Mouse (Mus musculus): ENCODE measurements around the gene Zfp992. TPM values are rescaled to one million over a fixed set of nuclear protein-coding genes. Genes with fewer than 3 reads are reported as not detected.
A peak's percentile ranks its signal among the peaks of the same experiment; 100 is the strongest.
"Not testable (repeated sequence)": the region's sequence is repeated elsewhere in the genome, so short reads cannot be mapped to it uniquely, and the experiment has no call there.

Zfp992 gene
- polyA plus RNA-seq, 1 experiment from 2014 or later: 2.8 TPM

- not testable (repeated sequence) for H3K4me3 ChIP-seq (ENCODE audit: low read depth, low read length); H3K27me3 ChIP-seq (ENCODE audit: control insufficient read depth, insufficient read depth, low read length); H3K9ac ChIP-seq (ENCODE audit: low read length); H3K4me1 ChIP-seq (ENCODE audit: control insufficient read depth, insufficient read depth, low read length); H3K4me2 ChIP-seq; H3K27ac ChIP-seq (ENCODE audit: low read depth, low read length); H3K36me3 ChIP-seq (ENCODE audit: control insufficient read depth, insufficient read depth, low read length)
- peaks cover 45% of the 10 kb centered on the region for H3K9me3 ChIP-seq (ENCODE audit: control insufficient read depth, low read length)
- ATAC-seq (ENCODE audit: low FRiP score): peak; percentile 51
- peak; percentile 85 for DNase-seq (ENCODE audit: low spot score, missing footprints)
- 76% methylated on average over 13 of the region's 13 CpGs for WGBS
These were observed 34.9 kb downstream of the Zfp992 start for GRCm38 (mm10) chr4:146483571-146484280.

GRCm38 (mm10) chr4:146484676-146485075, 35.9 kb downstream of the Zfp992 start:
- not testable (repeated sequence) for H3K36me3 ChIP-seq (ENCODE audit: control insufficient read depth, insufficient read depth, low read length); ATAC-seq (ENCODE audit: low FRiP score); H3K27ac ChIP-seq (ENCODE audit: low read depth, low read length); H3K4me3 ChIP-seq (ENCODE audit: low read depth, low read length); H3K4me2 ChIP-seq; H3K27me3 ChIP-seq (ENCODE audit: control insufficient read depth, insufficient read depth, low read length); H3K4me1 ChIP-seq (ENCODE audit: control insufficient read depth, insufficient read depth, low read length); H3K9ac ChIP-seq (ENCODE audit: low read length)
- DNase-seq (ENCODE audit: low spot score, missing footprints): peak; percentile 66
- H3K9me3 ChIP-seq (ENCODE audit: control insufficient read depth, low read length): peaks cover 49% of the 10 kb centered on the region

- not testable (repeated sequence) for H3K4me3 ChIP-seq (ENCODE audit: low read depth, low read length); H3K27ac ChIP-seq (ENCODE audit: low read depth, low read length); ATAC-seq (ENCODE audit: low FRiP score); H3K4me1 ChIP-seq (ENCODE audit: control insufficient read depth, insufficient read depth, low read length); H3K27me3 ChIP-seq (ENCODE audit: control insufficient read depth, insufficient read depth, low read length); H3K9ac ChIP-seq (ENCODE audit: low read length); H3K36me3 ChIP-seq (ENCODE audit: control insufficient read depth, insufficient read depth, low read length); H3K4me2 ChIP-seq
- peak; percentile 85 for DNase-seq (ENCODE audit: low spot score, missing footprints)
- H3K9me3 ChIP-seq (ENCODE audit: control insufficient read depth, low read length): peaks cover 49% of the 10 kb centered on the region
- WGBS: 77% methylated on average over 6 of the region's 6 CpGs
These were observed 36.5 kb downstream of the Zfp992 start for GRCm38 (mm10) chr4:146485183-146485939.

GRCm38 (mm10) chr4:146486753-146487152, 37.9 kb downstream of the Zfp992 start:
- 71% methylated on average over 1 of the region's 1 CpGs for WGBS
- not testable (repeated sequence) for H3K4me1 ChIP-seq (ENCODE audit: control insufficient read depth, insufficient read depth, low read length); H3K4me2 ChIP-seq; H3K27me3 ChIP-seq (ENCODE audit: control insufficient read depth, insufficient read depth, low read length); H3K4me3 ChIP-seq (ENCODE audit: low read depth, low read length); H3K36me3 ChIP-seq (ENCODE audit: control insufficient read depth, insufficient read depth, low read length); H3K9ac ChIP-seq (ENCODE audit: low read length); H3K27ac ChIP-seq (ENCODE audit: low read depth, low read length)
- ATAC-seq (ENCODE audit: low FRiP score): peak; percentile 38
- DNase-seq (ENCODE audit: low spot score, missing footprints): peak; percentile 82
- H3K9me3 ChIP-seq (ENCODE audit: control insufficient read depth, low read length): peaks cover 42% of the 10 kb centered on the region

- peak; percentile 73 for DNase-seq (ENCODE audit: low spot score, missing footprints)
- H3K9ac ChIP-seq (ENCODE audit: low read length); H3K4me2 ChIP-seq; H3K36me3 ChIP-seq (ENCODE audit: control insufficient read depth, insufficient read depth, low read length); H3K4me3 ChIP-seq (ENCODE audit: low read depth, low read length); H3K27ac ChIP-seq (ENCODE audit: low read depth, low read length); H3K27me3 ChIP-seq (ENCODE audit: control insufficient read depth, insufficient read depth, low read length); ATAC-seq (ENCODE audit: low FRiP score); H3K4me1 ChIP-seq (ENCODE audit: control insufficient read depth, insufficient read depth, low read length): not testable (repeated sequence)
- WGBS: 80% methylated on average over 4 of the region's 4 CpGs
- H3K9me3 ChIP-seq (ENCODE audit: control insufficient read depth, low read length): peaks cover 48% of the 10 kb centered on the region
These were observed 40.4 kb downstream of the Zfp992 start for GRCm38 (mm10) chr4:146489196-146489595.

GRCm38 (mm10) chr4:146491993-146492392, 43.2 kb downstream of the Zfp992 start:
- not testable (repeated sequence) for ATAC-seq (ENCODE audit: low FRiP score); H3K4me3 ChIP-seq (ENCODE audit: low read depth, low read length); H3K4me2 ChIP-seq; H3K27ac ChIP-seq (ENCODE audit: low read depth, low read length); H3K27me3 ChIP-seq (ENCODE audit: control insufficient read depth, insufficient read depth, low read length); H3K36me3 ChIP-seq (ENCODE audit: control insufficient read depth, insufficient read depth, low read length); H3K4me1 ChIP-seq (ENCODE audit: control insufficient read depth, insufficient read depth, low read length); H3K9ac ChIP-seq (ENCODE audit: low read length)
- DNase-seq (ENCODE audit: low spot score, missing footprints): peak; percentile 12
- peaks cover 39% of the 10 kb centered on the region for H3K9me3 ChIP-seq (ENCODE audit: control insufficient read depth, low read length)
- WGBS: 78% methylated on average over 1 of the region's 1 CpGs

GRCm38 (mm10) chr4:146492439-146492838, 43.6 kb downstream of the Zfp992 start:
- Histone ChIP-seq H3K4me1 (ENCODE audit: control insufficient read depth, insufficient read depth, low read length) (no peaks in the 10 kb centered on the region), H3K27ac (ENCODE audit: low read depth, low read length) (no peak overlapping the region), H3K4me2 (no peak overlapping the region), H3K36me3 (ENCODE audit: control insufficient read depth, insufficient read depth, low read length) (no peaks in the 10 kb centered on the region), H3K9me3 (ENCODE audit: control insufficient read depth, low read length) (peaks cover 42% of the 10 kb centered on the region), H3K27me3 (ENCODE audit: control insufficient read depth, insufficient read depth, low read length) (no peaks in the 10 kb centered on the region), H3K9ac (ENCODE audit: low read length) (no peak overlapping the region), H3K4me3 (ENCODE audit: low read depth, low read length) (no peak overlapping the region)
- 0 out of 2 replicates have a peak, but pooled peaks have one; percentile 8 for ATAC-seq (ENCODE audit: low FRiP score)
- DNase-seq (ENCODE audit: low spot score, missing footprints): peak; percentile 77

GRCm38 (mm10) chr4:146492851-146493250, 44.0 kb downstream of the Zfp992 start:
- Histone ChIP-seq H3K27me3 (ENCODE audit: control insufficient read depth, insufficient read depth, low read length) (no peaks in the 10 kb centered on the region), H3K27ac (ENCODE audit: low read depth, low read length) (no peak overlapping the region), H3K4me1 (ENCODE audit: control insufficient read depth, insufficient read depth, low read length) (no peaks in the 10 kb centered on the region), H3K9me3 (ENCODE audit: control insufficient read depth, low read length) (peaks cover 46% of the 10 kb centered on the region), H3K4me3 (ENCODE audit: low read depth, low read length) (no peak overlapping the region), H3K36me3 (ENCODE audit: control insufficient read depth, insufficient read depth, low read length) (no peaks in the 10 kb centered on the region), H3K9ac (ENCODE audit: low read length) (no peak overlapping the region), H3K4me2 (no peak overlapping the region)
- ATAC-seq (ENCODE audit: low FRiP score): 0 out of 2 replicates have a peak, but pooled peaks have one; percentile 4
- DNase-seq (ENCODE audit: low spot score, missing footprints): peak; percentile 83
- WGBS: 51% methylated on average over 1 of the region's 1 CpGs

- not testable (repeated sequence) for H3K27me3 ChIP-seq (ENCODE audit: control insufficient read depth, insufficient read depth, low read length); H3K27ac ChIP-seq (ENCODE audit: low read depth, low read length); H3K4me2 ChIP-seq; H3K9ac ChIP-seq (ENCODE audit: low read length); H3K4me3 ChIP-seq (ENCODE audit: low read depth, low read length); H3K4me1 ChIP-seq (ENCODE audit: control insufficient read depth, insufficient read depth, low read length); H3K36me3 ChIP-seq (ENCODE audit: control insufficient read depth, insufficient read depth, low read length)
- DNase-seq (ENCODE audit: low spot score, missing footprints) (peak; percentile 61), ATAC-seq (ENCODE audit: low FRiP score) (peak; percentile 28)
- peaks cover 49% of the 10 kb centered on the region for H3K9me3 ChIP-seq (ENCODE audit: control insufficient read depth, low read length)
- WGBS: 84% methylated on average over 6 of the region's 6 CpGs
These were observed 44.6 kb downstream of the Zfp992 start for GRCm38 (mm10) chr4:146493319-146493907.

Measured in midbrain, embryonic 11.5 days (tissue).